Mouse (Mus musculus) leukemia stem cell, adult 10-12 weeks (primary cell): ENCODE results near the gene Catsper4. TPM values are rescaled to one million over a fixed set of nuclear protein-coding genes. Genes with fewer than 3 reads are reported as not detected.

Experiments used
- polyA plus RNA-seq: library from polyadenylated mRNA; stranded (reverse); fragments of >175 nt; gene quantifications from 2 replicates; pipeline ENCODE4 v1.2.3, GENCODE M21; 2012; ENCODE audit warnings: low replicate concordance

Catsper4 gene
- not detected in 2 replicates for polyA plus RNA-seq

GRCm38 (mm10) chr4:134227194-134227593 is at the start of gene Catsper4:
Catsper4 (minus strand) TSS chr4:134227383.

GRCm38 (mm10) chr4:134253722-134254324 is 26.6 kb upstream of the Catsper4 start, which contains the start of gene Grrp1:
Grrp1 (minus strand) TSS chr4:134254106.

GRCm38 (mm10) chr4:134246719-134247258 is 19.6 kb upstream of the Catsper4 start, which contains the start of gene Gm30191:
Gm30191 (plus strand) TSS chr4:134246935.

GRCm38 (mm10) chr4:134245148-134245843 is 18.1 kb upstream of the Catsper4 start, which contains the start of gene Zfp593:
Zfp593 (minus strand) TSS chr4:134245592.

GRCm38 (mm10) chr4:134243516-134244250 is 16.5 kb upstream of the Catsper4 start, which contains the start of gene E130218I03Rik:
E130218I03Rik (plus strand) TSS chr4:134243662.

GRCm38 (mm10) chr4:134238279-134238651 is 11.1 kb upstream of the Catsper4 start, which contains the start of gene Cnksr1:
Cnksr1 (minus strand) TSS chr4:134238399.

GRCm38 (mm10) chr4:134202904-134203303 is 24.3 kb downstream of the Catsper4 start, which contains the start of gene Gm7534:
Gm7534 (minus strand) TSS chr4:134203004.

Other genes with a start within 250 kb of the Catsper4 start
- 21.6 and 41.7 TPM in 2 replicates for gene Dhdds, start 226.5 kb downstream of the Catsper4 start, polyA plus RNA-seq
- gene Lin28a, start 208.5 kb downstream of the Catsper4 start, polyA plus RNA-seq: 1.4 TPM in 1 of 2 replicates, not detected in the other
- gene Zfp683, start 173.5 kb downstream of the Catsper4 start, polyA plus RNA-seq: 0.19 and 0.39 TPM in 2 replicates
- 0.10 TPM in 1 of 2 replicates, not detected in the other for gene Crybg2, start 166.6 kb downstream of the Catsper4 start, polyA plus RNA-seq
- 37.5 and 134 TPM in 2 replicates for gene Cd52, start 132.3 kb downstream of the Catsper4 start, polyA plus RNA-seq
- 5.3 and 17.0 TPM in 2 replicates for gene Ubxn11, start 124.8 kb downstream of the Catsper4 start, polyA plus RNA-seq
- gene Sh3bgrl3, start 98.6 kb downstream of the Catsper4 start, polyA plus RNA-seq: 32.8 and 98.2 TPM in 2 replicates
- 12.9 and 72.9 TPM in 2 replicates for gene Cep85, start 40.3 kb downstream of the Catsper4 start, polyA plus RNA-seq
- not detected in 2 replicates for gene Gm7534, start 24.4 kb downstream of the Catsper4 start, polyA plus RNA-seq
- gene Cnksr1, start 11.0 kb upstream of the Catsper4 start, polyA plus RNA-seq: 0.11 and 0.14 TPM in 2 replicates
- gene E130218I03Rik, start 16.3 kb upstream of the Catsper4 start, polyA plus RNA-seq: not detected in 2 replicates
- 34.9 and 47.9 TPM in 2 replicates for gene Zfp593, start 18.2 kb upstream of the Catsper4 start, polyA plus RNA-seq
- gene Gm30191, start 19.6 kb upstream of the Catsper4 start, polyA plus RNA-seq: not detected in 2 replicates
- 4.2 and 4.6 TPM in 2 replicates for gene Grrp1, start 26.7 kb upstream of the Catsper4 start, polyA plus RNA-seq
- gene Pdik1l, start 60.5 kb upstream of the Catsper4 start, polyA plus RNA-seq: 2.9 and 4.8 TPM in 2 replicates
- 0.09 TPM in 1 of 2 replicates, not detected in the other for gene Trim63, start 87.7 kb upstream of the Catsper4 start, polyA plus RNA-seq
- gene Slc30a2, start 115.8 kb upstream of the Catsper4 start, polyA plus RNA-seq: 0.28 TPM in 1 of 2 replicates, not detected in the other
- 0.19 and 0.41 TPM in 2 replicates for gene Extl1, start 156.5 kb upstream of the Catsper4 start, polyA plus RNA-seq
- gene Pafah2, start 168.9 kb upstream of the Catsper4 start, polyA plus RNA-seq: 1.8 and 17.5 TPM in 2 replicates
- 42.8 and 82.8 TPM in 2 replicates for gene Stmn1, start 240.9 kb upstream of the Catsper4 start, polyA plus RNA-seq